Mouse (Mus musculus) brown adipose tissue, adult 24 weeks (tissue): ENCODE results near the gene Olfr1413. TPM values are rescaled to one million over a fixed set of nuclear protein-coding genes. Genes with fewer than 3 reads are reported as not detected.

ENCODE experiments used
- H3K27ac ChIP-seq: fragments of 200-500 bp; replicated peaks from 2 replicates; pipeline ENCODE4 v1.5.1; 2012; ENCODE audit warnings: low read depth, mild to moderate bottlenecking, low read length
- H3K4me1 ChIP-seq: fragments of 200-500 bp; 2 replicates; pipeline ENCODE4 v1.6.1; 2012; ENCODE audit warnings: low read length, mixed read lengths; ENCODE audit not compliant: control insufficient read depth, insufficient read depth, insufficient read length
- H3K4me3 ChIP-seq: fragments of 200-500 bp; 2 replicates; pipeline ENCODE4 v1.5.1; 2012; ENCODE audit warnings: low read depth, mild to moderate bottlenecking, low read length, moderate library complexity; ENCODE audit not compliant: insufficient read depth
- polyA plus RNA-seq: library from polyadenylated mRNA; stranded (reverse); fragments of >200 nt; gene quantifications from 2 replicates; pipeline ENCODE4 v1.2.4, GENCODE M21; 2012; ENCODE audit not compliant: missing spikeins, insufficient read depth, insufficient read length

Olfr1413 gene
- not detected in 2 replicates for polyA plus RNA-seq

DNA sequence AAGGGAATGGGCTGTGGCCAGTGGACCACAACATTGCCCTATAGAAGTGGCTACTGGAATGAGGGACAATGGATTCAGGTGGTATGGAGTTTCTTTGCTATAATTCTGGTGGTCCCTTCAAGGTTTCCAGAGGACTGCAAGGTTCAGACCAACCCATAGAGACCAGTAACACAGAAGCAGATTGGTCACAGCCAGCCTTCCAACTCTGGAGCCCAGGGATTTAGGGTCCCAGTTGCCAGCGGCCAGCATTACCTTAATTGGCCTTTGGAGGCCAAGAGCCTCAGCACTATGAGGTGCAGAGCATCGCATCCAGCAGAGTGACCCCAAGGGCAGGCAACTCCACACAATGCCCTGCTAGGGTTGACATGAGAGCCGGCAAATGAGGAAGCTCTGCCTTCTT lies at the start of gene Olfr1413:
Gene Olfr1413, plus strand, starts transcription at position 301 of the 400 bp plus-strand sequence.
- Histone ChIP-seq H3K27ac (no peak within 1 kb of the TSS), H3K4me3 (no peak within 1 kb of the TSS), H3K4me1 (no peaks in the 10 kb centered on the region)

DNA sequence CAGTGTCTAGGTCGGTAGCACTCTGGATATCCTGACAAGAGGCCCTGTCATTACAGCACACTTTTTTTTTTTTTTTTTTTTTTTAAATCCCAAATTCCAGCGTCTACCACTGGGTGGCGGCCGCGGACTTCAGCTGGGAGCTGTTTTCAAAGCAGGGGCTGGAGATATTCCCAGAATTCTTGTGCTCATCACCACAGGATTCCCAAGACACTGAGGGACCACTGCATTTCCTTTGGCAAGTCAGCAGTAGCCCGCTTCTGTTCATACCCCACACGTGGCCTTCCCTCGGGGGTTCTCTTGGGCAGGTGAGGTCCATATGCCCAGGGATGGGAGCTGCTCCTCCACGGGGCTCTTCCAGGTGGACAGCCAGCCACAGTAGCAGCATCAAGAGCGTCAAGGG lies 49.7 kb upstream of the Olfr1413 start:
- no peaks in the 10 kb centered on the region for H3K4me1 ChIP-seq
- no peak overlapping the region for H3K27ac ChIP-seq
- no peak overlapping the region for H3K4me3 ChIP-seq

DNA sequence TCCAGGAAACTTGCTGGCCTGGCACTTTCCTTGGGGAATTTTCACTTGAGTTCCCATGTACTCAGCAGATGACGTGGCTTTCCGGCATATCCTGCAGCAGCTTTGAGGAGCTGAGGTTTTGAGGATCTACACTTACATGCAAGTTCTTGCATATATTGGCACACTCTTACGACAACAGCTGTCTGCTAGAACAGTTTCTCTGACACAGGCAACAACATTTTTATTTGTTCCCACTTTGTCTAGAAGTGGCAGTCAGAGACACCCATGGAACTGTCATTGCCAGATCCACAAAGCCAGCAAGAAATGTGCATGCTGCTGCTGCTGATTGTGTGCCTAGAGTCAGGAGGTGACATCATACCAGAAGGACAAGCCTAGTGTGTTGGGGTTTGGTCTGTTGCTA lies 47.4 kb upstream of the Olfr1413 start:
- no peak overlapping the region for H3K27ac ChIP-seq
- no peak overlapping the region for H3K4me3 ChIP-seq
- H3K4me1 ChIP-seq, result no peaks in the 10 kb centered on the region

DNA sequence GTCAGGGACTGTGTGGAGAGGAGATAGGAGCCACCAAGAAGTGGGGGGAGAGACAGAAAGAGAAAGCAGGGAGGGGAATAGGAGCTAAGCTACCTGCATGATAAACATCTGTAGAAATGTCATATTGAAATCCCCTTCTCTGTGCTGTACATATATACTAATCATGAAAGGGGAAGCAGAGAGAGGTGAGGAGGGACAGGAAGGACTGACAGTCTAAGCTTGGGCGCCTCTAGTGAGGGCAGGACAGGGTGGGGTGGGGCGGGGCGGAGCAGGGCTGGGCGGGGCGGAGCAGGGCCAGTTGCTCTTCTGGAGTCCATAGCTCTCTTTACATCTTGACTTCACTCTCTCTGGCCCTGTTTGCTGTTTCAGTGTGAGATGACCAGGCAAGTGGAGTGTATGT lies 34.1 kb upstream of the Olfr1413 start:
- H3K27ac ChIP-seq, result no peak overlapping the region
- no peak overlapping the region for H3K4me3 ChIP-seq
- no peaks in the 10 kb centered on the region for H3K4me1 ChIP-seq

DNA sequence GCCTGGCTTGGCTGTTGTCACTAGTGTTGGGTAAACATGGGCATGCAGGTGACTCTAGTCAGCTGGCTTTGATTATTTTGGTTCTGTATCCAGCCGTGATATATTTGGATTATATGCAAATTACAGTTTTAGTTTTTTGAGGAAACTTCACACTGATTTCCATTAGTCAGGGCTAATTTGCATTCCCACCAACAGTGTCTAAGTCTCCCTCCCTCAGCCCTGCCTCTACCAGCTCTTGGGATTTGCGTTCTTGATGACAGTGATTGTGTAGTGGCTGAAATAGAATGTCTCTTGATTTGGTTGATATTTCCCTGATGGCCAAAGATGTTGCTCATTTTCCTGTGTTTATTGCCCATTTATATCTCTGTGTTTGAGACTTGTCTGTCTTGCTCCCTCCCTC lies 32.1 kb upstream of the Olfr1413 start:
- Histone ChIP-seq H3K4me1 (no peaks in the 10 kb centered on the region), H3K27ac (no peak overlapping the region), H3K4me3 (no peak overlapping the region)

DNA sequence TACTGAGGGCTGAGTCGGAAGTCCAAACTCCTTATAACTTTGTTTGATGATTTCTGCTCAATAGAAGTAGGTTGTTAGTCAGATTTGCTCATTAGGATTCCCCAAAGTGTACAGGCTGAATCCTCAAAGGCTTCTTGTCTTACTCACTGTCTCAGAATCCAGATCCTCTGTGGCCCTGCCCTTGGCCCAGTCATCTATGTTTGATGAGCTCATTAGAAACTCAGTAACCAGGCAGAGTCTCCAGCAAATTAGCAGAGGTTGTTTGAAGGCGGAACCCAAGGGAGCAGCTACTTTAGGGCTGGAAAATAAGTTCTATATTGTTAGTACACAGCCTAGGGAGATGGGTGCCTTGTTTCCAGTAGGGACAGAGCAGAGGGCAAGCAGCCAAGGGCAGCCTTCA lies 25.2 kb upstream of the Olfr1413 start:
- H3K4me1 ChIP-seq, result no peaks in the 10 kb centered on the region
- H3K4me3 ChIP-seq, result no peak overlapping the region

DNA sequence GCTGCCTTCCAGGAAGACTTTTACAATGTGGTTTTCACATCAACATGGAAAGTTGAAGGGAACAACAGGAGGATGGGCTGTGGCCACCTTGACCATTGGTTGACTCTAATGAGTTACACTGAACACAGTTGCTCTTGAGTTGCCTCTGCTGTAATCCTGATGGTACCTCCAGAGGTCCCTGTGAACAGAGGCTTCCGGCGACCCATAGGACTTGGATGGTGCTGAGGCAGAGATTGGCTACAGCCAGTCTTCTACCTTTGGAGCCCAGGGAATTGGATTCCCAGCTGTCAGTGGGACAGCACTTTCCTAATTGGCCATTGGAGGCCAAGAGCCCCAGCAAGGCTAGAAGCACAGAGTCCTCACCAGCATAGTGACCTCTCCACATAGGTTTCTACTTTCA lies 14.4 kb downstream of the Olfr1413 start, which contains the start of gene Olfr1412:
Gene Olfr1412, plus strand, starts transcription at position 301 of the 400 bp plus-strand sequence.
- H3K4me1 ChIP-seq, result no peaks in the 10 kb centered on the region
- H3K27ac ChIP-seq, result no peak within 1 kb of the TSS
- H3K4me3 ChIP-seq, result no peak within 1 kb of the TSS

More for the DNA sequence above, 25.2 kb upstream of the Olfr1413 start:
- no peak overlapping the region for H3K27ac ChIP-seq

DNA sequence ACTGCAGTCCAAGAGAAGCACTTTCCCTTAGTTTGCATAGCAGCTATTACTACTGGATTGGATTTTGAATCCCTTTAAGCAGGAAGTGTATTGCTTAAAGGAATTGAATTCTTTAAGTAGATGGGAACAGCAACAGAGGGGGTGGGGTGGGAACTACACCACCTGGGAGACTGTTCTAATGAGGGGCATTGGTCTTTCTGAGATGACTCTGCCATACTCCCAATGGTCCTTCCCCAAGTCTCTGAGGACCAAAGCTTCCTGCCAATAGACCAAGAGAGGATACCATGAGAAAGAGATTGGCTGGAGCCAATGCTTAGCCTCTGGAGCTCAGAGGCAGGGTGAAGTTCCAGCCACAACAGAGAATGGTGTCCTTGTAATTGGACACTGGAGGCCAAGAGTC lies 23.0 kb downstream of the Olfr1413 start, which contains the start of gene Olfr1411:
Gene Olfr1411, plus strand, starts transcription at position 301 of the 400 bp plus-strand sequence.
- Histone ChIP-seq H3K4me3 (no peak within 1 kb of the TSS), H3K27ac (no peak within 1 kb of the TSS), H3K4me1 (no peaks in the 10 kb centered on the region)

DNA sequence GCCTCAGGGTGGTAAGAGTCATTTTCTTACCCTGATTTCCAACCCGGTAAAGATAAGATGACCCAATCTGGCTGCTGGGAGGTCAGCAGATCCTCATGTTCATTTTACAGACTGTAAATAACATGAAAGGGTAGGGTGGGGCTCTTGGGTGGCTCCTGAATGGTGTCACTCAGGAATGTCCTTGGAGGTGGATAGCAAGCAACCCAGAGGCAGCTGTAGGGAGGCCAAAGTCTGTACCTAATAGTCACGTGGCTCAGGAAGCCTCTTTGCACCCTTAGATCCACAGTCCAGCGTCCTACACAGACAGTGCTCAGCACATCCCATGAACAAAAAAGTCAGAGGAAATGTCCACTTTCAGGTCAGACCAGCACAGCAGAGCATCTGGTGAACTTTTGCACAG lies 24.9 kb downstream of the Olfr1413 start:
- H3K27ac ChIP-seq, result no peak overlapping the region

DNA sequence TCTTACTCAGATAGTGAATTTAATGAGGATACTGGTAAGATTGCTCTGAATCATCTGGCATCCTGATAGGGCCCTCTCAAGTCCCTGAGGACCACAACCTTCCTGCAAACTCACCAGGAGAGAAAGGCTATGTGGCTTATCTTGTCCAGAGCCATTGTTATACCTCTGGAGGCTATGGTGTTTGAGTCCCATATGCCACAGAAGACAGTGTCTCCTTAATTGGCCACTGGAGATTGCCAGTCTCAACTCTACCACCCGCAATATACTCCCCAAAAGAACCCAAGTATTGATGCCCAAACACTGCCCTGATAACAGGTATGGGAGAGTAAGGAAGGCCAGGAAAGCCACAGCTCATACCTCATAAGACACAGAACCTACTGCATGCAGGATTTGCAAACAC lies 34.4 kb downstream of the Olfr1413 start, which contains the start of gene Olfr1410:
Gene Olfr1410, plus strand, starts transcription at position 301 of the 400 bp plus-strand sequence.
- no peak within 1 kb of the TSS for H3K4me3 ChIP-seq
- no peak within 1 kb of the TSS for H3K27ac ChIP-seq
- H3K4me1 ChIP-seq, result no peaks in the 10 kb centered on the region

More for the DNA sequence above, 24.9 kb downstream of the Olfr1413 start:
- Histone ChIP-seq H3K4me3 (no peak overlapping the region), H3K4me1 (no peaks in the 10 kb centered on the region)

DNA sequence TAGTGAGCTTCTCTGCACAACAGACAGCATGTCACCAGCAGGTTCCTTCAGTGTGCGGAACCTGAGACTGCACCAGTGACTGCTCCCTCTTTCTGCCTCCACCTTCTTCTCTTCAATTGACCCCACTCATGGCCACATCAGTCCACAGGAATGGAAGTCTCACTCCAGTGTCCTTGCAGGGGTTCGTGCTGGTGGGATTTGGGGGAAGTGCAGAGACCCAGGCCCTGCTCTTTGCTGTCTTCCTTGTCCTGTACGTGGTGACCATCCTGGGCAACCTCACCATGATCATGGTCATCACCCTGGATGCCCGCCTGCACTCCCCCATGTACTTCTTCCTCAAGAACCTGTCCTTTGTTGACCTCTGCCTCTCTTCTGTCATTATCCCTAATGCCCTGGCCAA lies 36.6 kb downstream of the Olfr1413 start:
- Histone ChIP-seq H3K27ac (no peak overlapping the region), H3K4me1 (no peaks in the 10 kb centered on the region), H3K4me3 (no peak overlapping the region)

DNA sequence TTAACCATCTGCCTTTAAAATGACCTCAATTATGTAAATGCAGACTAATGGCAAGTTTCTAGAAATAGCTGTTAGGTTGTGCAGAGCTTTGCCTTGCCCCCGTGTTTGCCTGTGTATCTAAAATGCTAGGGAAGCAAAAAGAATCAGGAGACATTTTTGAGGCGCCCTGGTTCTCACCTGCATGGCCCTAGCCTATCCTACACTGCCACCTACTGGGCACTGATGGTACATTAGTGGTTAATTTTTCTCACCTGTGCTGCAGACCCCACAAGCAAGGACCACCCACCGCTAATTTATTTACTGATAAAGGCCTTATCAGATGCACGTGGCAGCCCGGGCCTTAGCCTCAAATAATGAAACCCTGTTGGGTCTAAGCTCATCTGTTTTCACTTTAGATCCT lies 39.9 kb downstream of the Olfr1413 start:
- H3K4me3 ChIP-seq, result no peak overlapping the region
- H3K27ac ChIP-seq, result no peak overlapping the region
- H3K4me1 ChIP-seq, result no peaks in the 10 kb centered on the region

DNA sequence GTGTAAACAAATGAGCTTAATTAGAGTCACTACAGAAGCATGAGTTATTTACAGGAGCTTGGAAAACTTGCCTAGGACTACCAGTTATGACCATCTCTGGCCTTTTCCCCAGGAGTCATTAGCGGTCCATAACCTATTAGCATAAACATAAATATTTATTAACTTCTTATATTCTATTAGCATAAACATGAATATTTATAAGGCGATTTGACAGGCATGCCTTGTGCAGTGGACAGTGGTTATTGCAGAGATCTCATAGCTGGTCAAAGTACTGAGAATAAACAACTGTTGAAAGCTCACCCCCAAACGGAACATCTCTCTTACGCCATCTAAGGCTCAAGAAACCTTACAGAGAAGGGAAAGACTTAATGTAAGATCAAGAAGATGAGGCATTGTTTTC lies 42.1 kb downstream of the Olfr1413 start:
- Histone ChIP-seq H3K4me1 (no peaks in the 10 kb centered on the region), H3K27ac (no peak overlapping the region), H3K4me3 (no peak overlapping the region)

DNA sequence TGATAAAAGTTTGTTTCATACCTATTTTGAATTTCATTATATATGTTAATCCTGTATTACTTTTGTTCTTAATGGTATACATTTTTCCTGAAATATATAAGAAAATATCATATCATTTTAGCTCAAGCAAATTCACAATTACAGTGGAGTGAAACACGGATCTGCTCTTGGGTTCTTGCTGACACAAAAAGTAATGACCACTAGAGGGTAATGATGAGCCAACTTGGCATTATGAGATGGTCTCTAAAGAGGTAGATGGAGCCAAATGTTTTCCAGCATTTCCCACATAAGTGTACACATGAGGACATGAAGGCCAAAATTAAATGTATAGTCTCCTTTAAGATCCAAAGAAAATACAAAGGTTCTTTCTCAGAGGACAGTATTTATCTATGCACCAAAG lies 43.4 kb downstream of the Olfr1413 start:
- no peak overlapping the region for H3K27ac ChIP-seq
- no peaks in the 10 kb centered on the region for H3K4me1 ChIP-seq
- no peak overlapping the region for H3K4me3 ChIP-seq

DNA sequence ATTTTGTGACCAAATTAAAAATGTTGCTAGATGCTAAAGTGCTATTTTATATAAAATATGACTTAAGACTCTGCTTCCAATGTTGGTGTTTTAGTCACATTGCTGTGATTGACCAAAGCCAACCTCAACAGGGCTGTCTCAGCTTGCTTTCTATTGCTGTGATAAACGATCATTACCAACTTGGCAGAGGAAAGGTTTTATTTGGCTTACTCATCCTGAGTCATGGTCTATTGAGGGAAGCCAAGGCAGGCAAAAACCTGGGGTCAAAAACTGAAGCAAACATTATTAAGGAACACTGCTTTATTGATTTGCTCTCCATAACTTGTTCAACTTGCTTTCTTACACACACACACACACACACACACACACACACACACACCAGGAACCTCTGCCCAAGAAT lies 44.9 kb downstream of the Olfr1413 start:
- no peak overlapping the region for H3K27ac ChIP-seq
- no peaks in the 10 kb centered on the region for H3K4me1 ChIP-seq
- H3K4me3 ChIP-seq, result no peak overlapping the region

DNA sequence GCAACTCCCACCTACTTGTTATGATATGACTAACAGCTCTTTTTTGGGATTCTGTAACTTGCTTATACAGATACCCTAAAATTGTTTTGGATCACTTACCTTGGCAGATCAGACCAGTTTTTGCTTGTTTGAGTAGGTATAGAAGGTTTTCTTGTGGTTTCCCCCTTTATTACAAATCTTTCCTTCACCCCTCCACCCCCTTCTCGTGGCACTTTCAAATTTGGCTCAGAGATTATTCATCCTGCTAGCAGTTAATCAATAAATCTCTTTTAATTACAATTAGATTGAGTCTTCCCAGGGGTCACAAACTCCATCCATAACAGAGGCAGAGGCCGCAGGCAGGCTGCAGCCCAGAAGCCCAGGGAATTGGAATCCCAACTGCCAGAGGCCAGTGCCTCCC lies 46.4 kb downstream of the Olfr1413 start, which contains the start of gene Olfr12:
Gene Olfr12, plus strand, starts transcription at position 301 of the 400 bp plus-strand sequence.
- no peak within 1 kb of the TSS for H3K4me3 ChIP-seq
- no peaks in the 10 kb centered on the region for H3K4me1 ChIP-seq
- H3K27ac ChIP-seq, result no peak within 1 kb of the TSS
